Mouse (Mus musculus) MN1 (cell line): Measurements from ENCODE around the gene Nudt17.
"Not testable (repeated sequence)": the region's sequence is repeated elsewhere in the genome, so short reads cannot be mapped to it uniquely, and the experiment has no call there.

ENCODE experiments used
- DNase-seq: peaks from one replicate; pipeline ENCODE4 v3.0.0-alpha.2; 2016; ENCODE audit warnings: low spot score

Gene Nudt17

GRCm38 (mm10) chr3:96701003-96701402 is 7.4 kb downstream of the Nudt17 start:
- DNase-seq: no peak

- DNase-seq: peak; percentile 29
Observed at GRCm38 (mm10) chr3:96700376-96700775, 8.0 kb downstream of the Nudt17 start.

GRCm38 (mm10) chr3:96698993-96699690 is 9.2 kb downstream of the Nudt17 start:
- no peak for DNase-seq

- peak; percentile 94 for DNase-seq
Observed at GRCm38 (mm10) chr3:96696766-96697732, 11.3 kb downstream of the Nudt17 start.

GRCm38 (mm10) chr3:96696198-96696765 is 12.1 kb downstream of the Nudt17 start, which contains the start of gene Pias3:
TSS of gene Pias3 (plus strand) at chr3:96696384.
- DNase-seq: peak; percentile 89

- no peak for DNase-seq
Observed at GRCm38 (mm10) chr3:96693579-96693978, 14.8 kb downstream of the Nudt17 start.

- peak; percentile 28 for DNase-seq
Observed at GRCm38 (mm10) chr3:96692506-96692905, 15.9 kb downstream of the Nudt17 start.

GRCm38 (mm10) chr3:96690298-96690697 is 18.1 kb downstream of the Nudt17 start:
- no peak for DNase-seq

- no peak for DNase-seq
Observed at GRCm38 (mm10) chr3:96688854-96689253, 19.5 kb downstream of the Nudt17 start.

GRCm38 (mm10) chr3:96686057-96686456 is 22.3 kb downstream of the Nudt17 start:
- not testable (repeated sequence) for DNase-seq

- no peak for DNase-seq
Observed at GRCm38 (mm10) chr3:96684822-96685156, 23.6 kb downstream of the Nudt17 start.

- DNase-seq: no peak
Observed at GRCm38 (mm10) chr3:96684151-96684821, 24.1 kb downstream of the Nudt17 start.

GRCm38 (mm10) chr3:96683496-96683895 is 24.9 kb downstream of the Nudt17 start:
- no peak for DNase-seq

GRCm38 (mm10) chr3:96680269-96680956 is 27.9 kb downstream of the Nudt17 start:
- DNase-seq: no peak

- DNase-seq: peak; percentile 61
Observed at GRCm38 (mm10) chr3:96679159-96679674, 29.1 kb downstream of the Nudt17 start.

- DNase-seq: no peak
Observed at GRCm38 (mm10) chr3:96678456-96678855, 29.9 kb downstream of the Nudt17 start.

- DNase-seq: no peak
Observed at GRCm38 (mm10) chr3:96675690-96676089, 32.7 kb downstream of the Nudt17 start.

- no peak for DNase-seq
Observed at GRCm38 (mm10) chr3:96675171-96675570, 33.2 kb downstream of the Nudt17 start.

GRCm38 (mm10) chr3:96674442-96674841 is 33.9 kb downstream of the Nudt17 start:
- DNase-seq: no peak

- no peak for DNase-seq
Observed at GRCm38 (mm10) chr3:96673514-96673913, 34.8 kb downstream of the Nudt17 start.

GRCm38 (mm10) chr3:96671519-96671918 is 36.8 kb downstream of the Nudt17 start:
- DNase-seq: no peak
